Mouse (Mus musculus) heart, postnatal 36 days (tissue): Measurements from ENCODE around the gene Nubp2. TPM values are rescaled to one million over a fixed set of nuclear protein-coding genes. Genes with fewer than 3 reads are reported as not detected.

Source experiments
- DNase-seq, 2 experiments: peaks; one replicate each; pipeline ENCODE4 v3.0.0; 2021 to 2022
- intact Hi-C: fragments of 180-260 bp; cut with DNase I; formaldehyde crosslinking; loops from one replicate; pipeline ENCODE4 v1.15.1; 2025
- total RNA-seq, 2 experiments: library from RNA; stranded (reverse); gene quantifications; 2 replicates each; pipeline ENCODE4 v1.2.3; 2021

Gene Nubp2
- total RNA-seq, 2 experiments from 2014 or later: 20.0 to 22.4 TPM

DNA sequence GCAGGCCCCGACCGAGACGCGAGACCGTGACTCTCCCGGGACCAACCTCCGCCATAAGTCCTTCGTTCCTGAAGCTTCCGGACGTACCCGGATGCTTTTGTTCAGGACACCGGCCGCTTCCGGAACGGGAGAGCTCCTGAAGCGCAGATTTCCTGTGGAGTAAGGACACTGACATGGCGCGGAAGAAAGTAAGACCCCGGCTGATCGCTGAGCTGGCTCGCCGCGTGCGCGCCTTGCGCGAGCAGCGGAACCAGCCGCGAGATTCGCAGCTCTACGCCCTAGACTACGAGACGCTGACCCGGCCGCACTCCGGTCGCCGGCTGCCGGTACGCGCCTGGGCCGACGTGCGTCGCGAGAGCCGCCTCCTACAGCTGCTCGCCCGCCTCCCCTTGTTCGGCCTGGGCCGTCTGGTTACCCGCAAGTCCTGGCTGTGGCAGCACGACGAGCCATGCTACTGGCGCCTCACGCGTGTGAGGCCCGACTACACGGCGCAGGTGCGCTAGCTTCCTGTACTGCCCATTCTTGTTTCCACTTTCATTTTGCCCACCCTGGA, 8.9 kb upstream of the Nubp2 start, which contains the start of the genes Eme2 and Mrps34:
Gene Eme2 (minus strand): TSS at position 93 of the 553 bp plus-strand sequence.
Gene Mrps34 (plus strand): TSS at position 122 of the 553 bp plus-strand sequence.
- intact Hi-C loops: loop anchor here (10.0 kb wide), 1 partner anchor 480 kb away; the partner anchor contains the start of gene Rnps1
- peak; percentile 82 to 85 for DNase-seq

DNA sequence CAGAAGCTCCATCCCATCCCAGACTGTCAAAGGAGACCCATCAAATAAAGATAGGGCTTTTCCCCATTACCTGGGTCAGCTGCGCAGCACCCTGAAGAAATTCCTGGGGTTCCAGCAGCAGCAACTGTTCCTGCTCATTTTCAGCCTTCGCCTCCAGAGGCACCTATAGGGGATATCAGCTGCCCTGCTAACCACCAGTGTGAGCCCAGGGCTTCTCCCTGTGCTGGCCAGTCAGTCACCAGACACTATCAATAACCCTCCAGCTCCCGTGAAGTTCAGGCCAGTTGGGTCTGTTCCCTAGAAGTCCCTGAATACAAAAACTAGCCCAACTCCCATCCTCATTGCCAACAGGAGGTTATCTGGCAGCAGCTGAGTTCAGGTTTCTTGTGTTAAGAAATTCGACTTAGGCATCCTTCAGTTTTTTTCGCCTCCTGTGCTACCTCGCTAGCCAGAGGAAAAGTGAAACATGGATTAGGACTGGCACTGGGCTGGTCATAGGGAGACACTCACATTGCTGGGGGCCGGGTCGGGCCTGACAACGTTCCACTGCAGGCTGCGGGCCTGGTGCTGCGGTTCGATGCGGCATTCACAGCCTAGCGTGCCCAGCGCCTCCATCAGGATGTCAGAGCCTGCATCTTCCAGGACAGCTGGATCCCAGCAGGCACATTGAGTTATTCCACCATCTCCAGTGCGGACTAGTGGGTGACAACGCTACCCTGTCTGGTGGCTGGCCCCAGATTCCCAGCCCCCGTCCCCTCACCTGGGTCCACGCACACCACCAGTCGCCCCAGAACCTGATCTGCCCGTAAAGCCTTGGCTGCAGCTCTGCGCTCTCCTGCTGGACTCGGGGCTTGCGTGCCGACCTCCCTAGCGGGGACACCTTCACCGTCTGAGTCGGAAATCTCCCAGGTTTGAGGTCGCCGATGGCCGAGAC, 8.2 kb upstream of the Nubp2 start:
- intact Hi-C loops: loop anchor here (10.0 kb wide), 1 partner anchor 480 kb away; the partner anchor contains the start of gene Rnps1
- DNase-seq: no peak

DNA sequence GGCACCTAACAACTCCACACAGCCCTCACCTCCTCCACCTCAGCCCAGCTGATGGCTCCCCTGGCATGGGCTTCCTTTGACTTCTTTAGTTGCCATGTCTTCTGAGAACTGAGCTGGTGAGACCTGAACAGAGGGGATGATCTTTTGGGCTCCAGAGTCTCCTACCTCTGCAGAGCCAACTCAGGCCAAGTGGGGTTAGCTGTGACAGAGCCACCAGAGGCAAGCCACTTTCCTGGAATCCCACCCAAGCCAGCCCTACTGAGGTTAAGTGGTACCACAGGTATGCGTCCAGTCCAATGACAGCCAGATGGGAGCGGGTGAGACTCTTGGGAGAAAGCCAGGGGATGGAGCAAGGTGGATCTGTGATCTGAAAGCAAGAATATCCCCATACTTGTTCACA, 7.1 kb upstream of the Nubp2 start:
- DNase-seq: no peak
- intact Hi-C loops: loop anchor here (10.0 kb wide), 1 partner anchor 478 kb away; the partner anchor contains the start of gene Rnps1

DNA sequence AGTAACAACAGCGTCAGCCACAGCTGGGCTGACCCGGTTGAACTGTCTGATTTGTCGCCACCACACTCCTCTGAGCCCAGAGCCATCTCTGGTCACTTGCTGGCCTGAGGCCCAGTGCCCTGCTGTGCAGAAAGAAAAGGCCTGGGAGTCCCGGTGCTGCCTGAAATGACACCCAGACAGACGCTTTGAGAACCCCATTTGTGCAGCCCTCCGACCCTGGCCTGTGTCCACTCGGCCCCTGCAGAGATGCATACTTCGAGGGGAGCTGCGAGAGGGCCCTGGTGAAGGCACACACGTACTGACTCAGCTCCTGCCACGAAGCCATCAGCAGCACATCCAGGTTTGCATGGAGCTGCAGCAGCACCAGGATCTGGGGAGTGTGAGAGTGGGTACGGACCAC, 6.6 kb upstream of the Nubp2 start:
- no peak for DNase-seq
- intact Hi-C loops: loop anchor here (10.0 kb wide), 1 partner anchor 478 kb away; the partner anchor contains the start of gene Rnps1

DNA sequence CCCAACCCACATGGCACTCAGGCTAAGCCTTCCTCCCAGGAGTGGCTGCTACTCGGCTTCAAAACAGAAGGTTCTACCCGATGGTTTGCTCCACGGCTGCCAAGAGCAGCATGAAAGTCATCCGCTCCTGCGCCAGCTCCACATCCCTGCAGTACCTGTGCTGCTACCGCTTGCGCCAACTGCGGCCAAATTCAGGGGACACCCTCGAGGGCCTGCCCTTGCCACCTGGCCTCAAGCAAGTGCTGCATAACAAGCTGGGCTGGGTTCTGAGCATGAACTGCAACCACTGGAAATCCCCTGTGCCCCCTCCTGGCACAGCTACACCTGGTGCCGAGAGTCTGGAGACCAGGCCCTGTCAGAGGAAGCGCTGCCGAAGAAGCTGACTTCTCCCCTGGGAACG, 5.2 kb upstream of the Nubp2 start:
- no peak for DNase-seq
- intact Hi-C loops: loop anchor here (10.0 kb wide), 1 partner anchor 477 kb away; the partner anchor contains the start of gene Rnps1

DNA sequence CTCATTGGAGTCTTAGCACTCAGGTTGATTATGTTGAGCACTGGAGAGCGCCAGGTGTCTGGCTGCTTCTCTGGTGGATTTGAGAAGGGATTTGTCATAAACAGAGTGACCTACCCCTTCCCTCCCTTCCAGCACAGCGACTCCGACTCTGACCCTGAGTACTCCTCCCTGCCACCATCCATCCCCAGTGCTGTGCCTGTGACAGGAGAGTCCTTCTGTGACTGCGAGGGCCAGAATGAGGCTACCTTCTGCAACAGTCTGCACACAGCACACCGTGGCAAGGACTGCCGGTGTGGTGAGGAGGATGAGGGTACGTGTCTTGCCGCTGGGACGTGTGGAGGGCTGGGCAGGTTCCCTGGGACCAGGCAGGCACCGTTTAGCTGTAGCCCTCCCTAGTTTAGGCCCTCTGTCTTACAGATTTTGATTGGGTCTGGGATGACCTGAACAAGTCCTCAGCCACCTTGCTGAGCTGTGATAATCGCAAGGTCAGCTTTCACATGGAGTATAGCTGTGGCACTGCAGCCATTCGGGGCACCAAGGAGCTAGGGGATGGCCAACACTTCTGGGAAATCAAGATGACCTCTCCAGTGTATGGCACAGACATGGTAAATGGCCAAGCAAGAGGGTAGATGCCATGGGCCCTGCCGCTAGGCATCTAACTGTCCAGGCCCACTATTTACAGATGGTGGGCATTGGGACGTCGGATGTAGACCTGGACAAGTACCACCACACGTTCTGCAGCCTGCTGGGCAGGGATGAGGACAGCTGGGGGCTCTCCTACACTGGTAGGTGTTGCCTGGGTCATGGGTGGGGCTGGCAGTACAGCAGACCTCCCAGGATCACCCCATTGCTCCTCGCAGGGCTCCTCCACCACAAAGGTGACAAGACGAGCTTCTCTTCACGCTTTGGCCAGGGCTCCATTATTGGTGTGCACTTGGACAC, 4.3 kb upstream of the Nubp2 start:
- intact Hi-C loops: loop anchor here (10.0 kb wide), 1 partner anchor 476 kb away; the partner anchor contains the start of gene Rnps1
- no peak for DNase-seq

DNA sequence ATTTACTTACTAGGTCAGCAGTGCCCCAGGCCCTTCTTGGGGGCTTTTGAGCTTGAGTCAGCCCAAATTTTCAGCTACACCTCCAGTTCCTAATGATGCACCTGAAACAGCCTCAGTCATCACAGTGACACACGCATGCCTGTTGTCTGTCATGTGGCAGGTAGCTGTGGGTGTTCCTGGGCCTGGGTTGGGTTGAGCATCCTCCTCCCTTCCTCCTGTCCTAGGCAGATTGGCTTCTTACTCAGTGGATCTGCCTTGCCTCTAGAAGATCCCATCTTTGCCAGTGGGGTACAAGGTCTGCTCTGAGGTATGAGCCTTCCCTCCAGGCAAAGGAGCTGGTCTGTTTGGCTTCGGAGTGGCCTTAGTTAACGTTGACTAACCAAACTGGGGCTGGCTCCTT, 2.7 kb upstream of the Nubp2 start:
- intact Hi-C loops: no loop called here
- DNase-seq: no peak

DNA sequence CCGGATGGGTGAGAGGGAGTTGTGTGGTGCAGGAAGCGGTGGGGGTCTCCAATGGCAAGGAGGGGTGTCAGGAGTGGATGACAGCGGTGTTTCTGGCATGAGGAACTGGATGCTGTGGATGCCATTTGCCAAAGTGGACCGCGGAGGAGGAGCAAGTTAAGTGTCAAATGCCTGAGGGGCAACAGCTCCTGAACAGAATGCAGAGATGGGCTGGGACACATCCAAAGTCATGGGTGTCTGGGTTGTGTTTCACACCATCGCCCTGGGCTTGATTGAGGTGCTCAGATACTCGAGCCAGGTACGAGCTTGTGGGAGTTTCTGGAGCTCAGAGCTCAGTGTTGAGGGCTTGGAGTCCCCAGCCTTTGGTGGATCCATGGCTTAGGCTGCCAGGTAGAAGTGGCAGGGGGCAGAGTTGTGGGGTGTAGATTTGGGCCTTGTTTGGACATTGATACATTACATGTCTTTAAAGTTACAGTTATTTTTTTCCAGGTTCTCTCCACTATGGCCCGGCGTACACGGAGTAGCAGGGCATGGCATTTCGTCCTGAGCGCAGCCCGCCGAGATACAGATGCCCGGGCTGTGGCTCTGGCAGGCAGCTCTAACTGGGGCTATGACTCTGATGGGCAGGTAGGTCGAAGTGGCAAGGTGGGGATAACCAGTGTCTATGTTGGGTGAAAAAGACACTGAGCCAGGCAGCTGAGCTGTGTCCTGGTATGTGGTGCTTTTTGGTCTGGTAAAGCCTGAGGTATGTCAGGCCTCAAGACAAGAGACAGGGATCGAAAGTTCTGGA, 1.3 kb upstream of the Nubp2 start:
- intact Hi-C loops: loop anchor here (2.0 kb wide), 1 partner anchor 37 kb away; the partner anchor contains the start of gene Fahd1
- no peak for DNase-seq

DNA sequence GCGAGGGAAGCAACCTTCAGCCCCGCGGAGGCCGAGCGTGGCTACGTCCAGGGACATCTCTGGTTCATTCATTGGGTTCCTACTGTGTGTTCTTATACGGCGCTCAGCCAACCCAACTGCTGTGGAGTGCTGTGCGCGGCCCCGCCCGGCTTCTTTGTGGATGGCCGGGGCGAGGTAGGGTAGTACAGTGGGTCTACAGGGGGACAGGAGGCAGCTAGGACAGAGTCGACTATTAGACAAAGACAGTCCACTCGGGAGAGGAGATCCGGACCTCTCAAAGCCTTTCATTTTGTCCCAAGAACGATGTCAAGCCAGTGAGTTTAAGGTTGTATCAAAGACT, 753 bp upstream of the Nubp2 start:
- intact Hi-C loops: loop anchor here (2.0 kb wide), 1 partner anchor 36 kb away; the partner anchor contains the start of gene Fahd1
- DNase-seq: no peak

DNA sequence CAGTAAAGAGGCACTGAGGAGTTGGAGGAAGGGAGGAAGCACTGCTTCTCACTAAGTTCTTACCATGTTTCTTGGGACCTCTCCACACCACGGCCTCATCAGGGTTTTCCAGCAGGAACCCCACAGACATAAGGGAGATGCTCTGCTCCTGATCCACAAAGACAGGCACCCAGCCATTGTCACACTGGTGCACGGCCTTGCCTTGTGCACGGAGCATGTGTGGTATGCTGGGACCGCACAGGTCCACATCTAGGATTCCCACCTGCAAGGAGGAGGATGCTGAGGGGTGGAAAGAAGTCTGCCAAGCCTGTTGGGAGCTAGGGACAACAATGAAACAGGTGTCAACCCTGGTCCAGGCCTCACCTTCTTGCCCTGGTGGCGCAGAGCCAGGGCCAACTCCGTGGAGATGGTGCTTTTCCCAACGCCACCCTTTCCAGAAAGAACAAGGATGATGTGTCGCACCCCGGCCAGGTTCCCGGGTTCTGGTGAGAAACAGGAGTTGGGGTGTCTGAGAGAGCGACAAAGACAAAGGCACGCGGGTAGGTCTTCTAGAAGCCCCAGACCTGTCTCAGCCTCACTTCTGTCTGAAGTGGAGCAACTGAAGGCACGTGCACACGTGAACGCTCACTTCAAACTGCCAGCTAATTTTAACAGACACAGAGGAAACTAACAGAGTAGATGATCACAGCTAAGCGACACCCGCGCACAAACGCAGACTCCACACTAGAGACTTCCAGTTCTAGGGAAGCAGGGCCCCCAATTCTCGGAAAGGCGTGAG, 604 bp downstream of the Nubp2 start:
- intact Hi-C loops: loop anchor here (2.0 kb wide), 1 partner anchor 35 kb away; the partner anchor contains the start of gene Fahd1
- no peak for DNase-seq

DNA sequence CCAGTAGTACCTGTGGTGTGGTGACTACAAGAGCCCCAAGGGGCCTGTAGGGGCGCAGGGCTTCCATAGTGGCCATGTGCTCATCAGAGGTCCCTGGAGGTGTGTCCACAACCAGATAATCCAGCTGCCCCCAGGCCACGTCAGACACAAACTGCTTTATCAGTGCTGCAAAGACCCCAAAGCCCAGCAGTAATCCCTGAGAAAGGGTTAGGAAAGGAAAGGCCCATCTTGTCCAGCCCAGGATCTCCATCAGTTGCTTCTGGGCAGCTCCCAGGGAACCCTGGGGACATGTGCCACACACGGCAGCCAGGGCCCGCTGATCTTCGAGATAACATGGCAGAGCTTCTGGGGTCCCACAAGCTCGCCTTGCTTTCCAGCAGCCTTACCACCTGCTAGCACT, 1.8 kb downstream of the Nubp2 start:
- DNase-seq: no peak
- intact Hi-C loops: loop anchor here (5.0 kb wide), 1 partner anchor 137 kb away; no protein-coding TSS in a partner anchor

DNA sequence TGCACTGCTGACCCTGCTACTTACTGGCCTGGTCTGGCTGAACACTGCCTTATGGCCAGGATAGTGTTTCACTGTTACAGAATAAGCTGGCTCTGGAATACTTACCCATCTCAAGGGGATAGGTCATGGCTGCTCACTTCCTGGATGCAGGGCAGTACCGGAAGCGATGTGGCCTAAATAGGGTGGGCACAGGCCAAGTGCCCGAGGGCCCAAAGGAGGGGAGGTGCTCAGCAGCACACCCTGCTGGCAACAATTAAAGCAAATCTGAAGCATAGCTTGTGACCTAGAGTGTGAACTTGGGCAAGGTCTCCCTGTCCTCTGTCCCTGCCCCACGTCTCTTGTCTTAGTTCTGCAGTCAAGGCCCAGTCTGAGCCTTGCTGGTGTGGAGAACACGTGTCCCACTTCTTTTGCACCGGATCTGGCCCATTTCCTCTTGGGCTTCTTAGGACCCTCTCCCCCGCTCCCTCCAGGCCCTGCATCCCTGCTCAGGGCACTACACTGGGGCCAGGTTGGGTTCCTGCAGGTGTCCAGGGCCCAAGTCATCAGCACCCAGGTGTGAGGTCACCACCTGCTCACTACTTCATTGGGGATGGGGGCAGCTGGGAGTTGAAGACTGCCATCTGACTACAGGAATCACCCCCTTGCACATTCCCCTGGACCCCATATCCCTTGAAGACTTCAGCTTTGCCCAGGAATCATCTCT, 4.3 kb downstream of the Nubp2 start:
- DNase-seq: peak in 1 of 2 experiments; percentile 41
- intact Hi-C loops: loop anchor here (5.0 kb wide), 1 partner anchor 135 kb away; no protein-coding TSS in a partner anchor

DNA sequence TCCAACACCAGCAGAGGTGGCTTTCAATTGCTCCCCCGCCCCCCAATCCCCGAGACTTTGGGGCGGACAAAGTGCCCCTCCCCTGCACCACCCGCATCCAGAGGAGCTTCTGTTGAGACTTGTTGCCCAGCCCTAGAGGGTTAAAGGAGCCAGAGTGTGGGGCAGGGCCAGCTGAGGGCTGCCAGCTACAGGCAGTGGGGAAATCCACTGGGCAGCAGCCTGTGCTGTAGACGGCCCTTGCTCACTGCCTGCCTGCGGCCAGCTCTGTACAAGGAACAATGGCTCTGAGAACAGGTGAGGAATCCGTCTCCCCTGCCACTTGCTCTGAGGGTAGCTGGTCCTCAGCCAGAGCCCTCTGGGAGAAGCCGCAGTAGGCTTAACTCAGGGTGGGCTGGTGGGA, 7.6 kb downstream of the Nubp2 start:
- no peak for DNase-seq
- intact Hi-C loops: no loop called here

DNA sequence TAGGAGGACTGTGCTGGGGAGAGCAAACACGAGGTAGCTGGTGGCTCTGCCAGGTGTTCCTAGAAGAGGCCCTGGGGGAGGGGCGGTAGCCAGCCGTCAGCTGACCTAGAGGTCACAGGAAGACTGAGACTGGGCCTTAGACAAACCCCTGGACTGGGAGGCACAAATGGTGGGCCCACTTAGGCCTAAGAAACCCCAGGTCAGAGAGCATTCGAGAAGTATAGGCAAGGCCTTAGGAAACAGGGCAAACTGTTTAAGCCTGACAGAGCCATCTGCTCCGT, 8.1 kb downstream of the Nubp2 start:
- DNase-seq: peak; percentile 52 to 69
- intact Hi-C loops: no loop called here

DNA sequence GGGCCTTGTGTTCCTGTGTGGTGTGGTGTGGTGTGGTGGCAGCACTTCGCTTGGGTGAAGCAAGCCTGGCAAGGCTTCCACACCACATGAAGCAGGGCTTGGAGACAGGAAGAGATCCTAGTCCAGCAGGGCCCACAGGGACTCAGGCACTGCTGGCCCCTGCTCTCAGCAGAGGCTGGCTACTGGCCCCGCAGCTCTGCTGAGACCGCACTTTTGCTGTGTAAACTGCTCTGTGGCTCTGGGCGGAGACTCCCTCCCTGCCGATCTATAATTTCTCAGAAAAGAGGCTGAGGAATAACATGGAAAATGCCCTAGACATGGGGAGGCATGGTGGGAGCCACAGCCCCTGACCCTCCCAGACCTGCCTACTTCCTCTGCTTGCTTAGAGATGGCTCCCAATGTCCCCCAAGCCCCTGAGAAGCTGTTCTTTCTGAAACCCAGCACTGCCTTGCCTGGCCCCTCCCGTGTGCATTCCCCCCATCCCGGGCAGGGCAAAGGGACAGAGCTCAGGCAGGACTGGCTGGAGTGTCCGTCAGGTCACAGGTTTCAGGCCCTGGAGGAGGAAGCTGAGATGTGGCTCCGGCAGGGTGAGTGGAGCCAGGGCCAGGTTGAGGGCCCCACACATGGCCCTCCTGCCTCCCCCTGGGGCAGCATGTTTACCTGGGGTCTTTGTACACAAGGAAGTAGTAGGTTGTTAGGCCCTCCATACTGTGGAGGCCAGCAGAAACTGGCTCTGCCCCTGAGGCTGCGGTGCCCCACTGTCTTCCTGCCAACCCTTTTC, 8.6 kb downstream of the Nubp2 start:
- no peak for DNase-seq
- intact Hi-C loops: no loop called here

DNA sequence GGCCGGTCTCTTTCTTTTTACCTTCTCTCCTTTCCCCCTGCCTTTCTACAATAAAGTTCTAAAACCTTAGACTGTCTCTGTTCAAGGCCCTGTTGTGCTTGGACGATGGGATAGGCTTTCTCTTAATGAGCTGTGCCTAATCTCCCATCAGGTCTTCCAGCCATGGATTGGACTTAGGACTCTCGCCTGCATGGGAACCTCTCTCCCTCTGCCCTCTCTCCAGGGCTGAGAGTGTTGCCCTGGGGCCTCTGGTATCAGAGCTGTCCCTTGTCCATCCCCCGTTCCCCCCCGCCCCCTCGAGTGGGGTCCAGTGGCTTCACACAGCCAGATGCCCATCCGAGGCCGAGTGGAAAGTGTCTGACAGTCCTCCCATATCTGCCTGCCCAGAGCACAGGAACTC, 11.2 kb downstream of the Nubp2 start:
- intact Hi-C loops: no loop called here
- DNase-seq: no peak

DNA sequence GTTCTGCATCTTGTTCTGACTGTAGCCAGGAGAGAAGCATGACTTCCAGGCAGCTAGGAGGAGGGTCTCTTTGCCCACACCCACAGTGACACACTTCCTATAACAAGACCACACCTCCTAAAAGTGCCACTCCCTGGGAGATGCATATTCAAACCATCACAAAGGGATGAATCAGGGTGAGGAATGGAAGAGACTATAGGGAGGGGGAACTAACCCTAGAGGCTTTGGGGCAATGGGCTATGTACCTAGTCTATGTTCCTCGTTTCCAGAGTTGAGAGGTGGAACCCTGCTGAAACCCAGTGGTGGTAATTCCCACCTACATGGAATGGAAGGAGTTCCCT, 11.8 kb downstream of the Nubp2 start:
- intact Hi-C loops: no loop called here
- no peak for DNase-seq
